Mouse (Mus musculus): ENCODE measurements around the gene Lmf1. TPM values are rescaled to one million over a fixed set of nuclear protein-coding genes. Genes with fewer than 3 reads are reported as not detected.

The Lmf1 gene
- polyA plus RNA-seq, 1 experiment from 2014 or later: 40.2 TPM

- no peak for TF ChIP-seq CTCF (IDR thresholded peaks at IDR 0.05)
- H3K27me3 ChIP-seq: peaks cover 21% of the 10 kb centered on the region
- ATAC-seq (no peak), DNase-seq (ENCODE audit: low read depth, low spot score) (no peak)
- CTCF ChIA-PET: no interaction called here
- POLR2A ChIA-PET: no interaction called here
- in situ Hi-C loops (cut with MboI; ENCODE audit: low pct_unique_long_range_greater_than_20kb): no loop called here
Measured at GRCm38 (mm10) chr17:25686323-25686722, 107.4 kb downstream of the Lmf1 start.

DNA sequence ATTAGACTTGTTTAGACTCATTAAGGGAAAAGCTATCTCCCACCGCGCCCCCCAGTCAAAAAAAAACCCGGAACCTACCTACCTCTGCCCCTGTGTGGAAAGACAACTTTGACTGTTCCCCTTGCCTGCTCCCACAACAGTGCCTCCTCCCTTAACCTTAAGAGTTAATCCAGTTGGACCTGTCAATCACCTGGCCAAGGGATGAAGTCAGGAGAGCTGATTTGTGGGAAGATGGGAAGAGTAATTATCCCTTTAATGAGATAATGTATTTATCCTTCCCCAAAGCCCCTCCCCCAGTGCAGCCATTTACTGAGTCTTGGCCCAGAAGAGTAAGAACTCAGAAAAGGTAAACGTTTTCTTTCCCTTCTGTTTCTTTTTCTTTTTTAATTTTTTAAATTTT is 110.0 kb downstream of the Lmf1 start:
- H3K27me3 ChIP-seq: peaks cover 21% of the 10 kb centered on the region
- TF ChIP-seq CTCF (IDR thresholded peaks at IDR 0.05): no peak
- ATAC-seq (no peak), DNase-seq (ENCODE audit: low read depth, low spot score) (no peak)
- CTCF ChIA-PET: interaction anchor here (0.9 to 1.1 kb wide), 2 partner anchors 23 to 182 kb away, joined by 3 read pairs; no protein-coding TSS in a partner anchor
- in situ Hi-C loops (cut with MboI; ENCODE audit: low pct_unique_long_range_greater_than_20kb): no loop called here
- POLR2A ChIA-PET: no interaction called here

GRCm38 (mm10) chr17:25696263-25696662 is 117.4 kb downstream of the Lmf1 start:
- in situ Hi-C loops (cut with MboI; ENCODE audit: low pct_unique_long_range_greater_than_20kb): loop anchor here (5.0 kb wide), 4 partner anchors 124 to 294 kb away; partner anchors contain the start of gene Sox8

DNA sequence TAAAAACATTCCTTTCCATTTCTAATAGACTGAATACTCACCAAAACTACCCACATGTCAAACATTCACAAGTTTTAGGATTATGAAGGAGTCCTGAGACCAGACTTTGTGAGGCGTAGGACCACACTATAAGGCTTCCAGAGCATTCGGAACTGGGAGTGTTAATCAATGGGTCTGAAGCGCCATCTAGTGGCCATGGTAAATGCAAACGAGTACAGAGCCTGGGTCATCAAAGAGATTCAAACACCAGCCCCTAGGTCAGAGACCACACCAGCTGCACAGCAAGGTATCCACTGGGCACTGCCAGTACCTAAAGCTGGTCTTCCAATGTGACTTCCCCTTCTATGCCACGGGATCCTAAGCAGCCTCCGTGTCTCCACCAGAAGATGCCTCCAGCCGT is 119.6 kb downstream of the Lmf1 start:
- ChIA-PET POLR2A (no interaction called here), CTCF (interaction anchor here (1.0 to 2.8 kb wide), 7 partner anchors 13 to 222 kb away, joined by 3 to 17 read pairs (median 4); partner anchors contain the start of gene Lmf1)
- ATAC-seq (no peak), DNase-seq (ENCODE audit: low read depth, low spot score) (peak; percentile 15)
- in situ Hi-C loops (cut with MboI; ENCODE audit: low pct_unique_long_range_greater_than_20kb): loop anchor here (5.0 kb wide), 4 partner anchors 126 to 296 kb away; partner anchors contain the start of gene Sox8
- peaks cover 16% of the 10 kb centered on the region for H3K27me3 ChIP-seq
- TF ChIP-seq CTCF (IDR thresholded peaks at IDR 0.05): peak; percentile 87

More at GRCm38 (mm10) chr17:25696263-25696662, 117.4 kb downstream of the Lmf1 start:
- H3K27me3 ChIP-seq: no peaks in the 10 kb centered on the region
- DNase-seq (ENCODE audit: low read depth, low spot score) (no peak), ATAC-seq (no peak)
- no peak for TF ChIP-seq CTCF (IDR thresholded peaks at IDR 0.05)
- POLR2A ChIA-PET: interaction anchor here (0.6 kb wide), 1 partner anchor 128 kb away, joined by 3 read pairs; no protein-coding TSS in a partner anchor
- CTCF ChIA-PET: interaction anchor here (0.9 to 1.5 kb wide), 4 partner anchors 14 to 188 kb away, joined by 3 to 4 read pairs (median 3); no protein-coding TSS in a partner anchor

DNA sequence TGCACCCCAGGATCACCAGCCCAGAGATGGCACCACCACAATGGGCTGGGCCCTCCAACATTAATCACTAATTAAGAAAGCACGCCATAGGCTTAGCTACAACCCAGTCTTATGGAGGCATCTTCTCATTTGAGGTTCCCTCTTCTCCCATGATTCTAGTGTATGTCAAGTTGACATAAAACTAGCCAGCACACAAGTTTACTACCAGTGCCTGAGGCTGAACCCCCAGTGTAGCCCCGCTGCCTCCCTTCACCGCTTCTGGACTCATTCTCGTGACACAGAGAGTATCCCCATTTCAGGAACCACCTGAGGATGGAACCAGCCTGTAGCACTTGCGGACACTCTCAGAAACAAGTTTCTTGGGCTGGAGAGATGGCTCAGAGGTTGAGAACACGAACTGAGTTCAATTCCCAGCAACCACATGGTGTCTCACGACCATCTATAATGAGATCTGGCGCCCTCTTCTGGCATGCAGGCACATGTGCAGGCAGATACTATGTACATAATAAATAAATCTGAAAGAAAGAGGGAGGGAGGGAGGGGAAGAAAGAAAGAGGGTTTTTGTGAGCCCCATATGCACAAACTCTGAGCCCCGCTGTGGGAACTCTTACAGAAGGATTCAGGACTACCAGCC is 122.1 kb downstream of the Lmf1 start:
- H3K27me3 ChIP-seq: peaks cover 16% of the 10 kb centered on the region
- CTCF ChIA-PET: no interaction called here
- in situ Hi-C loops (cut with MboI; ENCODE audit: low pct_unique_long_range_greater_than_20kb): no loop called here
- TF ChIP-seq CTCF (IDR thresholded peaks at IDR 0.05): peak; percentile 63
- ATAC-seq (no peak), DNase-seq (ENCODE audit: low read depth, low spot score) (no peak)
- POLR2A ChIA-PET: no interaction called here

DNA sequence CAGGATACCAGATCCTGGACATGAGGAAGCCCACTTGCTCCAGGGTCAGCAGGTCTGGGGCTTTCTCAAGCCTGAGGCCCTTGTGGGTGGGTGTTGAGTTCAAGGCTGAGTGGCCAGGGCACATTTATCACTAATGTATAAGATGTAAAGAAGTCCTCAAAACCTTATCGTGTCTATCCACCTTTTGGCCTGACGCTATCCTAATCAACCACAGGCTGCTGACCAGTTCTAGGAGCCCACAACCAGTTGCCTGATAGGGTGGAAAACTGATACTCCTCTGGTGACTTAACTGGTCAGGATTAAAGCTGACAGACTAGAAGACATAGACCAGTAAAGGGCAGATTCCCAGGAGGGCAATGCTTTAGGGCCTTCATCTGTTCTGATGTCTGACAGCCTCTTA is 131.1 kb downstream of the Lmf1 start:
- H3K27me3 ChIP-seq: peaks cover 4% of the 10 kb centered on the region
- POLR2A ChIA-PET: no interaction called here
- no peak for TF ChIP-seq CTCF (IDR thresholded peaks at IDR 0.05)
- in situ Hi-C loops (cut with MboI; ENCODE audit: low pct_unique_long_range_greater_than_20kb): no loop called here
- ATAC-seq (no peak), DNase-seq (ENCODE audit: low read depth, low spot score) (no peak)
- CTCF ChIA-PET: no interaction called here

DNA sequence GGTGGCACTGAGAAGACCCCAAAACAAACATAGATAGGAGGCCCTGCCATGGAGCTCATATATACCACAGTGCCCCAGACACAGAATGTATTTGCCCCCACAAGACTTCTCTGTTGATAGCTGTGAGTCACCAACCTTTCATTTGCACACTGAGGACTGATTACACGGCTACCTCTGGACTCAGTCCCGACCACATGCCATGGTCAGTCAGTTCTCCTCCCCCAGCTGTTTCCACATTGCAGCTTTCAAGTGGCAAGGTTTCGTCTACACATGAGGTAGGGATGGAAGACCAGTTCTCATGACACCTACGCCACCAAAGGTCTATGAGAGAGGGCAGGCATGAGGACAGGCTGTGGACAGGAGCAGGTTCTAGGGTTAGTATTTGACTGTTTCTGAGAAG is 132.3 kb downstream of the Lmf1 start:
- peak; percentile 33 for DNase-seq (ENCODE audit: low read depth, low spot score)
- ATAC-seq: peak; percentile 42
- ChIA-PET CTCF (interaction anchor here (0.7 to 1.7 kb wide), 4 partner anchors 13 to 143 kb away, joined by 3 to 6 read pairs (median 4); no protein-coding TSS in a partner anchor), POLR2A (no interaction called here)
- H3K27me3 ChIP-seq: peaks cover 4% of the 10 kb centered on the region
- no peak for TF ChIP-seq CTCF (IDR thresholded peaks at IDR 0.05)
- in situ Hi-C loops (cut with MboI; ENCODE audit: low pct_unique_long_range_greater_than_20kb): no loop called here

Other genes starting within 250 kb of the Lmf1 start
- gene Tpsab1, start 233.5 kb upstream of the Lmf1 start, polyA plus RNA-seq (2021): not detected
- gene Tpsb2, start 212.8 kb upstream of the Lmf1 start, polyA plus RNA-seq (2021): not detected
- not detected for gene Tpsg1, start 209.8 kb upstream of the Lmf1 start, polyA plus RNA-seq (2021)
- gene Cacna1h, start 145.3 kb upstream of the Lmf1 start, polyA plus RNA-seq (2021): 0.23 TPM
- not detected for gene Tekt4, start 124.5 kb upstream of the Lmf1 start, polyA plus RNA-seq (2021)
- gene Sstr5, start 81.8 kb upstream of the Lmf1 start, polyA plus RNA-seq (2021): not detected
- 16.7 TPM for gene Sox8, start 8.4 kb upstream of the Lmf1 start, polyA plus RNA-seq (2021)
- not detected for gene Gng13, start 138.1 kb downstream of the Lmf1 start, polyA plus RNA-seq (2021)
- 13.0 TPM for gene Chtf18, start 148.3 kb downstream of the Lmf1 start, polyA plus RNA-seq (2021)
- 18.5 TPM for gene Rpusd1, start 148.6 kb downstream of the Lmf1 start, polyA plus RNA-seq (2021)
- not detected for gene Mslnl, start 157.0 kb downstream of the Lmf1 start, polyA plus RNA-seq (2021)
- gene Msln, start 175.3 kb downstream of the Lmf1 start, polyA plus RNA-seq (2021): 0.99 TPM
- gene Narfl, start 194.7 kb downstream of the Lmf1 start, polyA plus RNA-seq (2021): 44.9 TPM
- 108 TPM for gene Haghl, start 206.6 kb downstream of the Lmf1 start, polyA plus RNA-seq (2021)
- 0.30 TPM for gene Ccdc78, start 207.5 kb downstream of the Lmf1 start, polyA plus RNA-seq (2021)
- 73.5 TPM for gene Fam173a, start 213.8 kb downstream of the Lmf1 start, polyA plus RNA-seq (2021)
- 0.09 TPM for gene AC134908.4, start 216.6 kb downstream of the Lmf1 start, polyA plus RNA-seq (2021)
- gene Metrn, start 218.1 kb downstream of the Lmf1 start, polyA plus RNA-seq (2021): 39.8 TPM
- gene Fbxl16, start 230.0 kb downstream of the Lmf1 start, polyA plus RNA-seq (2021): 4.0 TPM
- 29.9 TPM for gene Wdr24, start 244.5 kb downstream of the Lmf1 start, polyA plus RNA-seq (2021)
- 22.9 TPM for gene Jmjd8, start 249.8 kb downstream of the Lmf1 start, polyA plus RNA-seq (2021)